Mouse (Mus musculus): ENCODE measurements around the gene Golt1b.

GRCm38 (mm10) chr6:142367565-142367964 lies 19.5 kb upstream of the Golt1b start:
- TF ChIP-seq CTCF (IDR thresholded peaks at IDR 0.05; ENCODE audit: extremely low read depth, insufficient read depth, low read length) (no peak), POLR2A (IDR thresholded peaks at IDR 0.05; ENCODE audit: extremely low read depth, insufficient read depth, low read length) (no peak)
